In genomic region chr9:7992651-7993050, GRCm38 (mm10) we compare ENCODE assay signal across 15 mouse cellular contexts. TPM values are rescaled to one million over a fixed set of nuclear protein-coding genes. Genes with fewer than 3 reads are reported as not detected.
DNase-seq lines count a peak whose midpoint lies in the region; ATAC-seq lines count a peak whose summit lies in the region.
"Had no signal": no experiment of that assay in that cellular context is flagged by ENCODE, and none has a peak within 500 bp of the region (broad histone marks: within the 10 kb centered on the region; RNA-seq: fewer than 3 reads in every experiment).

No protein-coding gene starts in this region.

- H3K4me2 ChIP-seq in kidney, embryonic 14.5 days (replicated peaks; ENCODE audit: low read depth, low read length): no peak overlapping the region
- H3K4me2 ChIP-seq: embryonic facial prominence, embryonic 13.5 days; midbrain, embryonic 15.5 days had no signal

- H3K4me3 ChIP-seq in kidney, embryonic 14.5 days (ENCODE audit: low read length): no peak overlapping the region
- H3K4me3 ChIP-seq: embryonic facial prominence, embryonic 13.5 days; forebrain, embryonic 10.5 days; midbrain, embryonic 15.5 days had no signal

- intact Hi-C loops in heart, postnatal 25 days (cut with DNase I): no loop called here

- peak; percentile 41 for DNase-seq in adrenal gland, adult 2 months
- no peak for DNase-seq in adrenal gland, adult 18-20 months (ENCODE audit: low spot score in 2 of 2)
- peak; percentile 51 for DNase-seq in kidney, postnatal 10 days
- DNase-seq in adrenal gland, postnatal 14 days: peak; percentile 34
- DNase-seq in heart, postnatal 25 days (ENCODE audit: low spot score): peak; percentile 9
- no peak for DNase-seq in neural tube, embryonic 10.5 days (ENCODE audit: extremely low spot score, low spot score)
- no peak for DNase-seq in thymus, postnatal 10 days (ENCODE audit: low spot score in 2 of 2)
- DNase-seq: cerebellum, adult 11-12 months; liver; right cerebral cortex, postnatal 4 days had no signal

- no peaks in the 10 kb centered on the region for H3K4me1 ChIP-seq in kidney, embryonic 14.5 days (ENCODE audit: control insufficient read depth, insufficient read depth, low read length)
- H3K4me1 ChIP-seq: forebrain, embryonic 10.5 days; midbrain, embryonic 15.5 days had no signal

- no peaks in the 10 kb centered on the region for H3K27me3 ChIP-seq in kidney, embryonic 14.5 days (ENCODE audit: control insufficient read depth, insufficient read depth, low read length)
- H3K27me3 ChIP-seq: embryonic facial prominence, embryonic 13.5 days; midbrain, embryonic 15.5 days had no signal

- H3K9ac ChIP-seq in kidney, embryonic 14.5 days (ENCODE audit: low read depth, low read length): no peak overlapping the region
- H3K9ac ChIP-seq: embryonic facial prominence, embryonic 13.5 days; midbrain, embryonic 15.5 days had no signal

- WGBS in kidney, embryonic 14.5 days: 68% methylated on average over 3 of the region's 3 CpGs

- H3K27ac ChIP-seq in kidney, embryonic 14.5 days (ENCODE audit: low read depth, low read length): no peak overlapping the region
- H3K27ac ChIP-seq: embryonic facial prominence, embryonic 13.5 days; forebrain, embryonic 10.5 days; macrophage; midbrain, embryonic 15.5 days had no signal

- H3K9me3 ChIP-seq in kidney, embryonic 14.5 days (ENCODE audit: control insufficient read depth, low read length): no peaks in the 10 kb centered on the region
- H3K9me3 ChIP-seq: embryonic facial prominence, embryonic 13.5 days; forebrain, embryonic 10.5 days; midbrain, embryonic 15.5 days had no signal

- H3K36me3 ChIP-seq in kidney, embryonic 14.5 days (ENCODE audit: control insufficient read depth, insufficient read depth, low read length): peaks cover 54% of the 10 kb centered on the region
- H3K36me3 ChIP-seq: midbrain, embryonic 15.5 days had no signal

- ATAC-seq in kidney, embryonic 14.5 days (ENCODE audit: low FRiP score, low TSS enrichment): no peak
- ATAC-seq: midbrain, embryonic 15.5 days had no signal

RNA-seq across cellular contexts. Expression of gene Yap1, which starts 11.7 kb away (rescaled TPM):
- total RNA-seq in adrenal gland, adult 2 months (2021): 10 to 100 TPM; 62.5 to 71.6 TPM
- polyA plus RNA-seq in adrenal gland, adult 2 months (2012; rRNA removed): 85.9 and 98.1 TPM in 2 replicates
- 10 to 100 TPM; 72.0 to 83.7 TPM for total RNA-seq in adrenal gland, adult 18-20 months (2021)
- 36.7 and 48.8 TPM in 2 replicates for polyA plus RNA-seq in kidney, embryonic 14.5 days (2014; fragmentation: Nextera tagmentation; extraction: Ambion mirVana)
- total RNA-seq in adrenal gland, postnatal 14 days (2021): 67.1 and 67.4 TPM in 2 replicates
- 10 to 100 TPM; 61.1 to 62.8 TPM for total RNA-seq in heart, postnatal 25 days (2021)

RNA-seq across cellular contexts. Expression of gene Cfap300, which starts 50.0 kb away (rescaled TPM):
- total RNA-seq in adrenal gland, adult 2 months (2021): 1 to 10 TPM; 3.6 to 4.1 TPM
- polyA plus RNA-seq in adrenal gland, adult 2 months (2012; rRNA removed): 2.0 and 6.1 TPM in 2 replicates
- total RNA-seq in adrenal gland, adult 18-20 months (2021): 1 to 10 TPM; 2.7 to 2.8 TPM
- polyA plus RNA-seq in kidney, embryonic 14.5 days (2014; fragmentation: Nextera tagmentation; extraction: Ambion mirVana): 13.4 and 15.1 TPM in 2 replicates
- total RNA-seq in adrenal gland, postnatal 14 days (2021): 4.3 and 4.9 TPM in 2 replicates
- total RNA-seq in heart, postnatal 25 days (2021): 1 to 10 TPM in 1 of 2 experiments, under 1 TPM in 1; 0.73 to 1.2 TPM
- polyA plus RNA-seq: macrophage had no signal

Comparison
In these comparisons a context has a peak if more than half of its experiments do, and no peak if none do; other contexts are left out.
1. DNase-seq: peak in adrenal gland, adult 2 months (single experiment), kidney, postnatal 10 days (single experiment), adrenal gland, postnatal 14 days (single experiment) and heart, postnatal 25 days (single experiment); none in adrenal gland, adult 18-20 months (0 of 2), neural tube, embryonic 10.5 days (single experiment) and thymus, postnatal 10 days (0 of 2).